Mouse (Mus musculus): ENCODE data around the gene Ifitm1. TPM values are rescaled to one million over a fixed set of nuclear protein-coding genes. Genes with fewer than 3 reads are reported as not detected.

Ifitm1 gene
- polyA plus RNA-seq, 1 experiment from 2014 or later: 20.6 TPM

Other genes starting within 250 kb of the Ifitm1 start
- gene Cyp2e1, start 203.5 kb upstream of the Ifitm1 start, polyA plus RNA-seq (2015; fragmentation: Nextera tagmentation; extraction: Ambion mirVana): not detected in 2 replicates
- gene Syce1, start 179.4 kb upstream of the Ifitm1 start, polyA plus RNA-seq (2015; fragmentation: Nextera tagmentation; extraction: Ambion mirVana): 0.47 and 0.73 TPM in 2 replicates
- gene Zfp941, start 145.0 kb upstream of the Ifitm1 start, polyA plus RNA-seq (2015; fragmentation: Nextera tagmentation; extraction: Ambion mirVana): 29.4 and 33.1 TPM in 2 replicates
- gene Urah, start 132.2 kb upstream of the Ifitm1 start, polyA plus RNA-seq (2015; fragmentation: Nextera tagmentation; extraction: Ambion mirVana): 0.23 and 0.46 TPM in 2 replicates
- not detected in 2 replicates for gene Scgb1c1, start 121.7 kb upstream of the Ifitm1 start, polyA plus RNA-seq (2015; fragmentation: Nextera tagmentation; extraction: Ambion mirVana)
- not detected in 2 replicates for gene Odf3, start 119.4 kb upstream of the Ifitm1 start, polyA plus RNA-seq (2015; fragmentation: Nextera tagmentation; extraction: Ambion mirVana)
- not detected in 2 replicates for gene Gm45785, start 110.9 kb upstream of the Ifitm1 start, polyA plus RNA-seq (2015; fragmentation: Nextera tagmentation; extraction: Ambion mirVana)
- 91.9 and 94.8 TPM in 2 replicates for gene Ric8a, start 110.3 kb upstream of the Ifitm1 start, polyA plus RNA-seq (2015; fragmentation: Nextera tagmentation; extraction: Ambion mirVana)
- gene Bet1l, start 109.6 kb upstream of the Ifitm1 start, polyA plus RNA-seq (2015; fragmentation: Nextera tagmentation; extraction: Ambion mirVana): 45.8 and 49.1 TPM in 2 replicates
- gene Psmd13, start 85.3 kb upstream of the Ifitm1 start, polyA plus RNA-seq (2015; fragmentation: Nextera tagmentation; extraction: Ambion mirVana): 253 and 254 TPM in 2 replicates
- gene Sirt3, start 84.9 kb upstream of the Ifitm1 start, polyA plus RNA-seq (2015; fragmentation: Nextera tagmentation; extraction: Ambion mirVana): 61.9 and 67.8 TPM in 2 replicates
- 1.5 and 4.8 TPM in 2 replicates for gene Cox8b, start 66.8 kb upstream of the Ifitm1 start, polyA plus RNA-seq (2015; fragmentation: Nextera tagmentation; extraction: Ambion mirVana)
- 0.67 and 5.6 TPM in 2 replicates for gene Nlrp6, start 46.3 kb upstream of the Ifitm1 start, polyA plus RNA-seq (2015; fragmentation: Nextera tagmentation; extraction: Ambion mirVana)
- 6.3 and 10.2 TPM in 2 replicates for gene Pgghg, start 25.8 kb upstream of the Ifitm1 start, polyA plus RNA-seq (2015; fragmentation: Nextera tagmentation; extraction: Ambion mirVana)
- 3.0 and 4.5 TPM in 2 replicates for gene Ifitm5, start 16.9 kb upstream of the Ifitm1 start, polyA plus RNA-seq (2015; fragmentation: Nextera tagmentation; extraction: Ambion mirVana)
- gene Gm45717, start 11.3 kb upstream of the Ifitm1 start, polyA plus RNA-seq (2015; fragmentation: Nextera tagmentation; extraction: Ambion mirVana): not detected in 2 replicates
- gene Ifitm2, start 11.2 kb upstream of the Ifitm1 start, polyA plus RNA-seq (2015; fragmentation: Nextera tagmentation; extraction: Ambion mirVana): 197 and 409 TPM in 2 replicates
- 50.1 and 243 TPM in 2 replicates for gene Ifitm3, start 43.5 kb downstream of the Ifitm1 start, polyA plus RNA-seq (2015; fragmentation: Nextera tagmentation; extraction: Ambion mirVana)
- 1.7 and 1.8 TPM in 2 replicates for gene Ifitm6, start 50.7 kb downstream of the Ifitm1 start, polyA plus RNA-seq (2015; fragmentation: Nextera tagmentation; extraction: Ambion mirVana)
- not detected in 2 replicates for gene Gm17387, start 61.9 kb downstream of the Ifitm1 start, polyA plus RNA-seq (2015; fragmentation: Nextera tagmentation; extraction: Ambion mirVana)
- gene B4galnt4, start 93.9 kb downstream of the Ifitm1 start, polyA plus RNA-seq (2015; fragmentation: Nextera tagmentation; extraction: Ambion mirVana): 39.3 and 51.2 TPM in 2 replicates
- 0.18 and 8.4 TPM in 2 replicates for gene Pkp3, start 111.0 kb downstream of the Ifitm1 start, polyA plus RNA-seq (2015; fragmentation: Nextera tagmentation; extraction: Ambion mirVana)
- 3.3 and 7.8 TPM in 2 replicates for gene Sigirr, start 133.4 kb downstream of the Ifitm1 start, polyA plus RNA-seq (2015; fragmentation: Nextera tagmentation; extraction: Ambion mirVana)
- gene Ano9, start 150.6 kb downstream of the Ifitm1 start, polyA plus RNA-seq (2015; fragmentation: Nextera tagmentation; extraction: Ambion mirVana): 0.60 and 1.4 TPM in 2 replicates
- 83.2 and 86.7 TPM in 2 replicates for gene Ptdss2, start 155.2 kb downstream of the Ifitm1 start, polyA plus RNA-seq (2015; fragmentation: Nextera tagmentation; extraction: Ambion mirVana)
- gene Rnh1, start 205.6 kb downstream of the Ifitm1 start, polyA plus RNA-seq (2015; fragmentation: Nextera tagmentation; extraction: Ambion mirVana): 50.0 and 69.8 TPM in 2 replicates
- 166 and 188 TPM in 2 replicates for gene Hras, start 226.8 kb downstream of the Ifitm1 start, polyA plus RNA-seq (2015; fragmentation: Nextera tagmentation; extraction: Ambion mirVana)
- 9.0 and 9.1 TPM in 2 replicates for gene Lrrc56, start 226.9 kb downstream of the Ifitm1 start, polyA plus RNA-seq (2015; fragmentation: Nextera tagmentation; extraction: Ambion mirVana)
- gene Lmntd2, start 246.9 kb downstream of the Ifitm1 start, polyA plus RNA-seq (2015; fragmentation: Nextera tagmentation; extraction: Ambion mirVana): 0.35 and 1.6 TPM in 2 replicates
- gene Rassf7, start 248.6 kb downstream of the Ifitm1 start, polyA plus RNA-seq (2015; fragmentation: Nextera tagmentation; extraction: Ambion mirVana): 24.1 and 28.1 TPM in 2 replicates